14 mouse cellular contexts compared by ENCODE assay signal in the genomic region with DNA sequence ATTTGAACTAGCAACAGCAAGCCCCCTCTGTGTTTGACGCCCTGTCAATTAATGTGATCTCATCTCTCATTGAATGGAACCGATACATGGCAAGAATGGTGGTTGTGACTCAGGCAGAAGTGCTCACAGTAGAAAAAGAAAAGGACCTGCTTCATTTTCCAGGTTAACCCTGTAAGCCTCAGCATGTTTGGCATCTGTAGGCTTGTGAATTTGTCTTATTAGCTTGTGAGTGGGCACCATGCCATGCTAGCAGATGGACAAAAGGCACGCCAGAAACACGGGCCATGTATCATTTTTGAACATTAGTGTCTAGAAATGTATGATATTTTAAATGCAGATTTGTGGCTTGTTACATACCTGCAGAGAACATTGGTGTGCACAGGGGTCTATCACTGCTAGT. TPM values are rescaled to one million over a fixed set of nuclear protein-coding genes. Genes with fewer than 3 reads are reported as not detected.
"Had no signal": no experiment of that assay in that cellular context is flagged by ENCODE, and none has a peak within 500 bp of the region (broad histone marks: within the 10 kb centered on the region; RNA-seq: fewer than 3 reads in every experiment).

No protein-coding gene starts in this region.

- H3K4me1 ChIP-seq: limb, embryonic 15.5 days; liver, embryonic 12.5 days; lung, embryonic 15.5 days; midbrain, embryonic 12.5 days; neural tube, embryonic 13.5 days had no signal

- ATAC-seq: liver, embryonic 12.5 days; midbrain, embryonic 16.5 days had no signal

- H3K36me3 ChIP-seq: limb, embryonic 15.5 days; liver, embryonic 12.5 days; lung, embryonic 15.5 days; midbrain, embryonic 12.5 days; neural tube, embryonic 13.5 days had no signal

- DNase-seq: kidney, postnatal 14 days; lung, postnatal 14 days; retina, postnatal 1 day; right cerebral cortex, postnatal 4 days; spleen, adult 18-20 months; thymus, adult 18-20 months; thymus, postnatal 14 days had no signal

- H3K9ac ChIP-seq: limb, embryonic 15.5 days; liver, embryonic 12.5 days; lung, embryonic 15.5 days; midbrain, embryonic 12.5 days; neural tube, embryonic 13.5 days had no signal

- H3K4me2 ChIP-seq: limb, embryonic 15.5 days; liver, embryonic 12.5 days; lung, embryonic 15.5 days; midbrain, embryonic 12.5 days; neural tube, embryonic 13.5 days had no signal

- H3K4me3 ChIP-seq: limb, embryonic 15.5 days; liver, embryonic 12.5 days; lung, embryonic 15.5 days; midbrain, embryonic 12.5 days; neural tube, embryonic 13.5 days had no signal

- H3K27ac ChIP-seq: limb, embryonic 15.5 days; liver, embryonic 12.5 days; lung, embryonic 15.5 days; macrophage; midbrain, embryonic 12.5 days; neural tube, embryonic 13.5 days had no signal

- H3K9me3 ChIP-seq: limb, embryonic 15.5 days; liver, embryonic 12.5 days; lung, embryonic 15.5 days; midbrain, embryonic 12.5 days; neural tube, embryonic 13.5 days had no signal

- H3K27me3 ChIP-seq: limb, embryonic 15.5 days; liver, embryonic 12.5 days; lung, embryonic 15.5 days; midbrain, embryonic 12.5 days; neural tube, embryonic 13.5 days had no signal

RNA-seq across cellular contexts. Expression of a gene that starts 12.0 kb away (rescaled TPM):
- polyA plus RNA-seq: macrophage had no signal
